Mouse (Mus musculus) MEL (cell line): ENCODE measurements around the gene Cnbd2. TPM values are rescaled to one million over a fixed set of nuclear protein-coding genes. Genes with fewer than 3 reads are reported as not detected.

ENCODE experiments used
- DNase-seq: peaks from one replicate; pipeline ENCODE4 v3.0.0; 2011; ENCODE audit warnings: low read depth, low spot score
- H3K27ac ChIP-seq: 2 replicates; pipeline ENCODE4 v1.5.1; 2012; ENCODE audit warnings: low read depth, mild to moderate bottlenecking, control low read depth, low read length, moderate library complexity; ENCODE audit not compliant: control insufficient read depth
- H3K27me3 ChIP-seq, 2 experiments: fragments of 150-350 bp in 1 of 2; sonication (generic) in 1 of 2; 2 replicates each; pipeline ENCODE4 v1.6.1; 2012; ENCODE audit warnings: low read length in 2 of 2, mild to moderate bottlenecking in 2 of 2, improper control_type of control experiment in 1 of 2, moderate library complexity in 1 of 2; ENCODE audit not compliant: insufficient read depth in 2 of 2, control insufficient read depth in 1 of 2
- H3K36me3 ChIP-seq, 2 experiments: 2 replicates each; pipeline ENCODE4 v1.6.1; 2012 to 2014; ENCODE audit warnings: low read length in 2 of 2, improper control_type of control experiment in 1 of 2, inconsistent platforms in 1 of 2, mild to moderate bottlenecking in 1 of 2; ENCODE audit not compliant: insufficient read depth in 2 of 2, control insufficient read depth in 1 of 2
- H3K4me1 ChIP-seq, 2 experiments: fragments of 150-350 bp in 1 of 2; sonication (generic) in 1 of 2; 2 replicates each; pipeline ENCODE4 v1.6.1; 2012; ENCODE audit warnings: low read length in 2 of 2, improper control_type of control experiment in 1 of 2, mild to moderate bottlenecking in 1 of 2; ENCODE audit not compliant: insufficient read depth in 2 of 2, control insufficient read depth in 1 of 2
- H3K4me3 ChIP-seq, 2 experiments: fragments of 150-350 bp in 1 of 2; sonication (generic) in 1 of 2; 2 replicates each; pipeline ENCODE4 v1.5.1; 2012; ENCODE audit warnings: low read depth in 2 of 2, low read length in 2 of 2, mild to moderate bottlenecking in 2 of 2, moderate library complexity in 2 of 2, control low read depth in 1 of 2, improper control_type of control experiment in 1 of 2; ENCODE audit not compliant: control insufficient read depth in 1 of 2, insufficient read depth in 1 of 2
- H3K79me2 ChIP-seq: 2 replicates; pipeline ENCODE4 v1.6.1; 2012; ENCODE audit warnings: mild to moderate bottlenecking, low read length, moderate library complexity; ENCODE audit not compliant: control insufficient read depth, poor library complexity, insufficient read depth
- H3K9ac ChIP-seq: 2 replicates; pipeline ENCODE4 v1.6.1; 2012; ENCODE audit warnings: low read depth, mild to moderate bottlenecking, control low read depth, low read length, moderate library complexity; ENCODE audit not compliant: control insufficient read depth, poor library complexity, severe bottlenecking
- H3K9me3 ChIP-seq: fragments of 150-350 bp; sonication (generic); replicated peaks from 2 replicates; pipeline ENCODE4 v1.6.1; 2012; ENCODE audit warnings: mild to moderate bottlenecking, low read length, improper control_type of control experiment, moderate library complexity; ENCODE audit not compliant: insufficient read depth
- BHLHE40 ChIP-seq: IDR thresholded peaks from 2 replicates; pipeline ENCODE4 v1.6.1; 2012; ENCODE audit warnings: low read depth, mild to moderate bottlenecking, inconsistent platforms, low read length, improper control_type of control experiment, borderline replicate concordance
- CHD1 ChIP-seq: IDR thresholded peaks from 2 replicates; pipeline ENCODE4 v1.6.1; 2012; ENCODE audit warnings: low read depth, mild to moderate bottlenecking, inconsistent platforms, low read length, improper control_type of control experiment
- CTCF ChIP-seq, 3 experiments: IDR thresholded peaks in 2 of 3; conservative IDR thresholded peaks in 1 of 3; 2 replicates each; pipeline ENCODE4 v1.5.1; 2011 to 2012; ENCODE audit warnings: low read length in 3 of 3, low read depth in 2 of 3, mild to moderate bottlenecking in 2 of 3, improper control_type of control experiment in 1 of 3, inconsistent platforms in 1 of 3, mixed read lengths in 1 of 3, moderate library complexity in 1 of 3; ENCODE audit not compliant: control insufficient read depth in 1 of 3, insufficient read depth in 1 of 3, poor library complexity in 1 of 3, severe bottlenecking in 1 of 3
- E2F4 ChIP-seq: IDR thresholded peaks from 2 replicates; pipeline ENCODE4 v1.6.1; 2011; ENCODE audit warnings: low read depth, low read length, improper control_type of control experiment, borderline replicate concordance
- ELF1 ChIP-seq: IDR thresholded peaks from 2 replicates; pipeline ENCODE4 v1.6.1; 2014; ENCODE audit warnings: low read depth, mild to moderate bottlenecking, inconsistent platforms, low read length, improper control_type of control experiment, moderate library complexity
- EP300 ChIP-seq, 2 experiments: IDR thresholded peaks; 2 replicates each; pipeline ENCODE4 v1.6.1; 2011; ENCODE audit warnings: improper control_type of control experiment in 2 of 2, low read length in 2 of 2, low read depth in 1 of 2, mild to moderate bottlenecking in 1 of 2
- ETS1 ChIP-seq: IDR thresholded peaks from 2 replicates; pipeline ENCODE4 v1.6.1; 2012; ENCODE audit warnings: low read depth, mild to moderate bottlenecking, inconsistent platforms, low read length, improper control_type of control experiment, moderate library complexity
- GABPA ChIP-seq: IDR thresholded peaks from 2 replicates; pipeline ENCODE4 v1.6.1; 2012; ENCODE audit warnings: low read depth, mild to moderate bottlenecking, inconsistent platforms, low read length, improper control_type of control experiment, moderate library complexity
- GATA1 ChIP-seq: IDR thresholded peaks from 2 replicates; pipeline ENCODE4 v1.6.1; 2011; ENCODE audit warnings: low read depth, low read length, improper control_type of control experiment
- HCFC1 ChIP-seq: IDR thresholded peaks from 2 replicates; pipeline ENCODE4 v1.6.1; 2012; ENCODE audit warnings: low read depth, mild to moderate bottlenecking, inconsistent platforms, low read length, improper control_type of control experiment, moderate library complexity
- KAT2A ChIP-seq: conservative IDR thresholded peaks from 2 replicates; pipeline ENCODE4 v1.6.1; 2012; ENCODE audit warnings: low read depth, low read length, improper control_type of control experiment, inconsistent platforms
- MAX ChIP-seq: IDR thresholded peaks from 2 replicates; pipeline ENCODE4 v1.6.1; 2011; ENCODE audit warnings: low read length, improper control_type of control experiment
- MAZ ChIP-seq: IDR thresholded peaks from 2 replicates; pipeline ENCODE4 v1.6.1; 2012; ENCODE audit warnings: low read depth, mild to moderate bottlenecking, inconsistent platforms, low read length, improper control_type of control experiment
- MYB ChIP-seq: IDR thresholded peaks from 2 replicates; pipeline ENCODE4 v1.6.1; 2011; ENCODE audit warnings: mild to moderate bottlenecking, low read depth, low read length, improper control_type of control experiment
- MYC ChIP-seq: IDR thresholded peaks from 2 replicates; pipeline ENCODE4 v1.6.1; 2011; ENCODE audit warnings: low read depth, mild to moderate bottlenecking, low read length, improper control_type of control experiment, moderate library complexity
- NELFE ChIP-seq: IDR thresholded peaks from 2 replicates; pipeline ENCODE4 v1.6.1; 2011; ENCODE audit warnings: low read depth, low read length, improper control_type of control experiment
- POLR2AphosphoS5 ChIP-seq: IDR thresholded peaks from 2 replicates; pipeline ENCODE4 v1.6.1; 2012; ENCODE audit warnings: low read depth, borderline replicate concordance, mild to moderate bottlenecking, inconsistent platforms, low read length, moderate library complexity, mixed read lengths
- RAD21 ChIP-seq: IDR thresholded peaks from 2 replicates; pipeline ENCODE4 v1.6.1; 2011; ENCODE audit warnings: mild to moderate bottlenecking, low read depth, low read length, improper control_type of control experiment
- SMC3 ChIP-seq: IDR thresholded peaks from 2 replicates; pipeline ENCODE4 v1.6.1; 2011; ENCODE audit warnings: low read depth, low read length, improper control_type of control experiment
- TAL1 ChIP-seq: IDR thresholded peaks from 2 replicates; pipeline ENCODE4 v1.6.1; 2012; ENCODE audit warnings: mild to moderate bottlenecking, inconsistent platforms, low read length, moderate library complexity, mixed read lengths
- TCF12 ChIP-seq: IDR thresholded peaks from 2 replicates; pipeline ENCODE4 v1.6.1; 2014; ENCODE audit warnings: low read depth, mild to moderate bottlenecking, inconsistent platforms, low read length, improper control_type of control experiment, moderate library complexity
- USF1 ChIP-seq: IDR thresholded peaks from 2 replicates; pipeline ENCODE4 v1.6.1; 2014; ENCODE audit warnings: low read depth, mild to moderate bottlenecking, inconsistent platforms, low read length, improper control_type of control experiment, moderate library complexity
- ZKSCAN1 ChIP-seq: IDR thresholded peaks from 2 replicates; pipeline ENCODE4 v1.6.1; 2012; ENCODE audit warnings: low read depth, mild to moderate bottlenecking, inconsistent platforms, low read length, improper control_type of control experiment, moderate library complexity
- ZNF384 ChIP-seq: IDR thresholded peaks from 2 replicates; pipeline ENCODE4 v1.6.1; 2012; ENCODE audit warnings: low read depth, mild to moderate bottlenecking, inconsistent platforms, low read length, improper control_type of control experiment
- polyA plus RNA-seq, 2 experiments: library from polyadenylated mRNA; stranded (reverse) in 1 of 2; unstranded in 1 of 2; fragments of >175 nt in 1 of 2; fragments of >200 nt in 1 of 2; gene quantifications; 2 replicates each; pipeline versions ENCODE4 v1.2.1 to v1.2.4; 2012; ENCODE audit warnings: low replicate concordance in 2 of 2, low read depth in 1 of 2; ENCODE audit not compliant: insufficient read length in 2 of 2, insufficient read depth in 1 of 2, missing spikeins in 1 of 2
- total RNA-seq: library from RNA; depleted of rRNA; stranded (reverse); fragments of 300-350 nt; gene quantifications from 2 replicates; pipeline ENCODE4 v1.2.3, GENCODE M21; 2012

Gene Cnbd2
- total and polyA plus RNA-seq, 3 experiments, result 1.8 to 4.8 TPM; not detected in 1

DNA sequence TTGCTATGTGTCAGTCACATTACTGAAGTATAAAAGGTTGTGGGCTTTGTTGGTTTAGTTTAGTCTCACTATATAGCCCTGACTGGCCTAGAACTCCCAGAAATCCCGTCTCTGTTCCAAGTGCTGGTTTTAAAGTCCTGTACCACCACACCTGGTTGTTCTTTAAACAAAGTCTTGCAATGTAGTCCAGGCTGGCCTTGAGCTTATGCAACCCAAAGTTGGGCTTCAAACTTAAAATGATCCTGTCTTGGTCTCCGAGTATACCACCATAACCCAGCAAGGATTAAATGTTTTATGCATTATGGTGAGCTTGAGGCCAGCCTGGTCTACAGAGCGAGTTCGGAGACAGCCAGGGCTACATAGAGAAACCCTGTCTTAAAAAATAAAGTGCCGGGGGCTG lies 2.2 kb upstream of the Cnbd2 start:
- H3K79me2 ChIP-seq, result peaks cover 13% of the 10 kb centered on the region
- peaks cover 0 to 6% of the 10 kb centered on the region in 2 experiments; a peak in 2 of 4 replicates for H3K36me3 ChIP-seq
- H3K4me3 ChIP-seq, result no peak overlapping the region
- DNase-seq, result no peak
- H3K9me3 ChIP-seq, result no peaks in the 10 kb centered on the region
- no peak overlapping the region for H3K9ac ChIP-seq
- H3K27ac ChIP-seq, result no peak overlapping the region
- H3K27me3 ChIP-seq, result no peaks in the 10 kb centered on the region
- peaks cover 0 to 3% of the 10 kb centered on the region in 2 experiments; a peak in 3 of 4 replicates for H3K4me1 ChIP-seq
- TF ChIP-seq MYC, result no peak
- TF ChIP-seq ZKSCAN1, result no peak
- TF ChIP-seq CHD1, result no peak
- no peak for TF ChIP-seq ETS1
- no peak for TF ChIP-seq ELF1
- no peak for TF ChIP-seq EP300 (IDR thresholded peaks at IDR 0.05; ENCODE audit: low read depth in 1 of 2, low read length in 2 of 2)
- no peak for TF ChIP-seq MYB
- no peak for TF ChIP-seq TAL1

DNA sequence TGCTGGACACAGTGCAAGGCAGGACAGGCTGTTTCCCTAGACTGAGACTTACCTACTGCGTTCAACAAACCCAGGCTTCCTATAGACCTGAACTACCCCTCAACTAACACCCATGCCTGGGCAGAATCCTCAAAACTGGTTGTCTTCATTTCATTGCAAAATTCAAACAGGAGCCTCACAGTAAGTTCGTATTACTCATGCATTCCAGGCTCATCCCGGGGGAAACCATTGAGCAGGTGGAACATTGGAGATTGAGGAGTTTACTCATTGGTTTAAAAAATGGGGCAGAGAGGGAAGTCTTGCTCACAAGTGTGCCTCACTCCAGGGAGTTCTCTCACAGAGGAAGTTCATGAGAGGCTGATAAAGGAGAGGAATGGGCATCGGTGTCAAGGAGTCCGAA lies 1.6 kb upstream of the Cnbd2 start:
- TF ChIP-seq MAZ (no peak), E2F4 (no peak), USF1 (no peak), ETS1 (no peak), TAL1 (no peak), TCF12 (no peak), MYB (no peak), HCFC1 (no peak), POLR2AphosphoS5 (no peak), GATA1 (no peak), NELFE (no peak), ZNF384 (no peak), CTCF (IDR thresholded peaks at IDR 0.05 in 2 of 3, conservative IDR thresholded peaks at IDR 0.05 in 1 of 3; ENCODE audit: control insufficient read depth in 1 of 3, insufficient read depth in 1 of 3, low read depth in 2 of 3, low read length in 3 of 3, poor library complexity in 1 of 3, severe bottlenecking in 1 of 3) (no peak), BHLHE40 (no peak), SMC3 (no peak), KAT2A (no peak), GABPA (no peak), MAX (no peak), RAD21 (no peak)
- Histone ChIP-seq H3K79me2 (peaks cover 13% of the 10 kb centered on the region), H3K9ac (no peak overlapping the region), H3K36me3 (peaks cover 0 to 6% of the 10 kb centered on the region in 2 experiments; a peak in 2 of 4 replicates), H3K27me3 (no peaks in the 10 kb centered on the region), H3K4me1 (peaks cover 0 to 3% of the 10 kb centered on the region in 2 experiments; a peak in 3 of 4 replicates), H3K9me3 (no peaks in the 10 kb centered on the region), H3K27ac (no peak overlapping the region), H3K4me3 (no peak overlapping the region)
- DNase-seq, result no peak
